Mouse (Mus musculus) hindbrain, embryonic 11.5 days (tissue): ENCODE measurements at regions not wholly inside any gene's neighbourhood (a gene's known extent, or its start where the extent isn't known, plus 50 kb on each side); places are given as distances from the start of the nearest gene placed in this dataset.

Source experiments
- ATAC-seq: fragments of 200-750 bp; cut with Nextera tagmentation; 2 replicates; pipeline ENCODE4 v1.8.0; 2017; ENCODE audit warnings: mild to moderate bottlenecking, moderate TSS enrichment, moderate library complexity; ENCODE audit not compliant: low FRiP score
- DNase-seq: peaks from one replicate; pipeline ENCODE4 v3.0.0-alpha.2; 2015; ENCODE audit warnings: low spot score
- H3K27ac ChIP-seq: fragments of 300-500 bp; sonication (generic); 2 replicates; pipeline ENCODE4 v1.5.1; 2014; ENCODE audit warnings: mild to moderate bottlenecking, low read depth, low read length
- H3K27me3 ChIP-seq: fragments of 300-500 bp; sonication (generic); 2 replicates; pipeline ENCODE4 v1.6.1; 2014; ENCODE audit warnings: mild to moderate bottlenecking, low read length, moderate library complexity, mixed read lengths; ENCODE audit not compliant: control insufficient read depth, insufficient read depth
- H3K36me3 ChIP-seq: fragments of 300-500 bp; sonication (generic); 2 replicates; pipeline ENCODE4 v1.6.1; 2014; ENCODE audit warnings: mild to moderate bottlenecking, low read length, moderate library complexity, mixed read lengths; ENCODE audit not compliant: control insufficient read depth, insufficient read depth
- H3K4me1 ChIP-seq: fragments of 300-500 bp; sonication (generic); replicated peaks from 2 replicates; pipeline ENCODE4 v1.6.1; 2014; ENCODE audit warnings: low read length, mixed read lengths; ENCODE audit not compliant: control insufficient read depth, insufficient read depth
- H3K4me2 ChIP-seq: fragments of 300-500 bp; sonication (generic); replicated peaks from 2 replicates; pipeline ENCODE4 v1.6.1; 2014; ENCODE audit warnings: mild to moderate bottlenecking, low read depth, low read length
- H3K4me3 ChIP-seq: fragments of 300-500 bp; sonication (generic); 2 replicates; pipeline ENCODE4 v1.5.1; 2014; ENCODE audit warnings: low read depth, low read length
- H3K9ac ChIP-seq: fragments of 300-500 bp; sonication (generic); 2 replicates; pipeline ENCODE4 v1.6.1; 2014; ENCODE audit warnings: low read depth, low read length
- H3K9me3 ChIP-seq: fragments of 300-500 bp; sonication (generic); 2 replicates; pipeline ENCODE4 v1.6.1; 2016; ENCODE audit warnings: low read length; ENCODE audit not compliant: control insufficient read depth
- WGBS: fragments of 180-500 bp; shearing (Covaris S2); extraction: QIAGEN DNeasy Blood & Tissue Kit; methylation state at CpG from one replicate; pipeline ENCODE4 v1.1.7; 2014; 5-methylcytosine and 5-hydroxymethylcytosine counted together

DNA sequence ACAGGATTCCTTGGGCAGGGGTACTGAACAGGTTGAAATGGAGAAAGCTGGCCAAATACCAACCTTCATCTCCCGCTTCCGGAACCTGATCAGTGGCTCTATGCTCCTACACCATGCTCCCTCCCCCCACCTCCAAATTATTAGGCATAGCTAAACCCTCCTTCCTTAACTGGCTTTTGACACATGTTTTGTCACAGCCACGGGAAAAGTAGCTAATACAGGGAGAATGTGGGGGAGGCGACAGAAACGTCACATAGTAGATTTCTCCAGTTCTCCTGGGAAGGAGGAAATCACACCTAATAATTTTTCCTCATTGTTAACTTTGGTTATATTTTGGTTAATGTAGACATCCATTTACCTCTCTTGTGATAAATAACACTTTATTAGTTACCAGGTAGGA, 116.1 kb upstream of the Rai14 start:
- no peaks in the 10 kb centered on the region for H3K9me3 ChIP-seq
- ATAC-seq: no peak
- 83% methylated on average over 5 of the region's 5 CpGs for WGBS

DNA sequence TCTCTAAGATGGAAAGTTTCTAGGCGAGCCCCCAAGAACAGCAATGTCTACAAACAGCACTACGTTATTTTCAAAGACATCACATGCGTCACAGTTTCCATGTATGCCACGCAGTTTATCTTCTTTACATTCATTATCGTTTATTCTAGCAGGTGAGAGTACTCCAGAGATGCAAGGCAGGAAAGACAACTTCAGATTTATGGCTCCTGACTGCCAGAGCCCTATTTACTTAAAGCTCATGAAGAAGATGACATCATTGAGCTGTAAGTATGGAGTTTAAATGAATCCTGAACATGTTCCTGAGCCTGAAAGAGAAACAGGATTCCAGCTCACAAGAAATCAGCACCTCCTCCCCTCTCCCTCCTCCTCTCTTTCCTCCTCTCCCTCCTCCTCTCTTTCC, 116.7 kb upstream of the Rai14 start:
- no peak for ATAC-seq
- Histone ChIP-seq H3K27ac (no peak overlapping the region), H3K36me3 (no peaks in the 10 kb centered on the region), H3K4me2 (no peak overlapping the region), H3K4me3 (no peak overlapping the region), H3K9me3 (no peaks in the 10 kb centered on the region), H3K27me3 (no peaks in the 10 kb centered on the region), H3K9ac (no peak overlapping the region), H3K4me1 (no peaks in the 10 kb centered on the region)
- WGBS: 89% methylated on average over 5 of the region's 5 CpGs
- DNase-seq: no peak

More for the DNA sequence above, 116.1 kb upstream of the Rai14 start:
- Histone ChIP-seq H3K4me1 (no peaks in the 10 kb centered on the region), H3K9ac (no peak overlapping the region), H3K4me2 (no peak overlapping the region), H3K27ac (no peak overlapping the region), H3K4me3 (no peak overlapping the region), H3K27me3 (no peaks in the 10 kb centered on the region), H3K36me3 (no peaks in the 10 kb centered on the region)
- no peak for DNase-seq

DNA sequence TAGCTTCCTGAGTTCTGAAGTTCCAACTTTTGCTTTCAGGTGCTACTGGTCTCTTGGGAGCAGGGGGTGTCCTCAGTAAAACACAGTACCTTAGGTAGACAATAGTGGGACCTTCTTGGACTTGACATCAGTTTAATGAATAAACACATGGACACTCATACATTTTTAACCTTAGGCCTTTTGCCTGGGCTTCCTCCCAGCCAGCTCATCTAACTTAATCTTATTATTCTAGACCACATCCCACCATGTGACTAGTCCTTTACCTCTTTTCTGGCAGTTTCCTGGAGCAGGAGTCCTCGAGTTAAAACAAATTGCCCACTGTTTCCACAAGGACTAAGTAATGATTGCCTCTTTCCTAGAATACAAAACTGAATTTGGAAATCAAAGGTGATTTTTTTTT, 117.9 kb upstream of the Rai14 start:
- Histone ChIP-seq H3K4me1 (no peaks in the 10 kb centered on the region), H3K9me3 (no peaks in the 10 kb centered on the region), H3K9ac (no peak overlapping the region), H3K27ac (no peak overlapping the region), H3K36me3 (no peaks in the 10 kb centered on the region), H3K4me2 (no peak overlapping the region), H3K27me3 (no peaks in the 10 kb centered on the region), H3K4me3 (no peak overlapping the region)
- DNase-seq: no peak
- no peak for ATAC-seq
- 81% methylated on average over 1 of the region's 1 CpGs for whole genome bisulfite sequencing

- Histone ChIP-seq H3K4me3 (no peak overlapping the region), H3K4me2 (no peak overlapping the region), H3K27me3 (no peaks in the 10 kb centered on the region), H3K9ac (no peak overlapping the region), H3K36me3 (no peaks in the 10 kb centered on the region), H3K27ac (no peak overlapping the region), H3K4me1 (no peaks in the 10 kb centered on the region), H3K9me3 (no peaks in the 10 kb centered on the region)
- 92% methylated on average over 7 of the region's 7 CpGs for WGBS
- DNase-seq (no peak), ATAC-seq (no peak)
These were observed 118.1 kb upstream of the C1qtnf3 start for GRCm38 (mm10) chr15:10833866-10834571.

- Histone ChIP-seq H3K36me3 (no peaks in the 10 kb centered on the region), H3K9ac (no peak overlapping the region), H3K27ac (no peak overlapping the region), H3K4me3 (no peak overlapping the region), H3K27me3 (no peaks in the 10 kb centered on the region), H3K4me1 (no peaks in the 10 kb centered on the region), H3K4me2 (no peak overlapping the region), H3K9me3 (no peaks in the 10 kb centered on the region)
- ATAC-seq: no peak
- no peak for DNase-seq
- 100% methylated on average over 1 of the region's 1 CpGs for WGBS
These were observed 113.4 kb upstream of the C1qtnf3 start for GRCm38 (mm10) chr15:10838584-10839288.

- H3K9me3 ChIP-seq: no peaks in the 10 kb centered on the region
- WGBS: 88% methylated on average over 4 of the region's 4 CpGs
- DNase-seq (no peak), ATAC-seq (no peak)
- no peak overlapping the region for H3K4me3 ChIP-seq
- H3K27me3 ChIP-seq: no peaks in the 10 kb centered on the region
- no peak overlapping the region for H3K27ac ChIP-seq
- no peak overlapping the region for H3K4me2 ChIP-seq
- no peaks in the 10 kb centered on the region for H3K4me1 ChIP-seq
- H3K36me3 ChIP-seq: no peaks in the 10 kb centered on the region
- no peak overlapping the region for H3K9ac ChIP-seq
These were observed 111.5 kb upstream of the C1qtnf3 start for GRCm38 (mm10) chr15:10840621-10841034.

DNA sequence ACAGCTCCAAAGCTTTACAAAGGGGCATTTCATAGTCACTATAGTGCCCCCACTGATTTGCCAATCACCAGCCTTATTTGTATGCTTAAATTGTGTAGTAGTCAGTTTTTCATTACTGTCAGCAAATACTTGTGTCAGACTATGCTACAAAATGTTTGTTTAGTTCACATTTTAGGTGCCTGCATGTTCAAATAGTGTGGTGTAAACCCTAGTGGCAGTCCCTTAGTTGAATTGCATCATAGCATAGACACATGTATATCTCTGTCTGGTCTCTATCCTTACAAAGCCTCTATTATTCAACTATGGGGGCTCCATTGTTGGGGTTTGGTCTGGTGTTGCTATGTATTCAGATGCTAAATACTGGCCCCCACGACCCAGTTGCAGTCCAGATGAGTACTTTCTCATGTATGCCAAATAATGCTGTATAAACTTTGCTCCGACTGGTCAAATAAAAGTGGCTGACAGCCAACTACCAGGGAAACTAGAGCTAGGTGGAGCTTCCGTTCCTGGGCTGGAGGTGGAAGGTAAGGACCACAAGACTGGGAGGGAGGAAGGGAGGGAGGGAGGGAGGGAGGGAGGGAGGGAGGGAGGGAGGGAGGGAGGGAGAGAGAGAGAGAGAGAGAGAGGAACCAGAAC, 109.0 kb upstream of the C1qtnf3 start:
- 56% methylated on average over 3 of the region's 3 CpGs for WGBS
- ATAC-seq: no peak
- no peaks in the 10 kb centered on the region for H3K4me1 ChIP-seq
- H3K27ac ChIP-seq: no peak overlapping the region
- no peaks in the 10 kb centered on the region for H3K36me3 ChIP-seq
- no peak overlapping the region for H3K4me3 ChIP-seq
- H3K9ac ChIP-seq: no peak overlapping the region
- DNase-seq: no peak
- no peaks in the 10 kb centered on the region for H3K9me3 ChIP-seq
- H3K27me3 ChIP-seq: no peaks in the 10 kb centered on the region
- no peak overlapping the region for H3K4me2 ChIP-seq

- Histone ChIP-seq H3K4me3 (no peak overlapping the region), H3K27me3 (no peaks in the 10 kb centered on the region), H3K27ac (no peak overlapping the region), H3K9me3 (no peaks in the 10 kb centered on the region), H3K36me3 (no peaks in the 10 kb centered on the region), H3K4me2 (no peak overlapping the region), H3K9ac (no peak overlapping the region), H3K4me1 (no peaks in the 10 kb centered on the region)
- WGBS: 94% methylated on average over 4 of the region's 4 CpGs
- DNase-seq (no peak), ATAC-seq (no peak)
These were observed 105.4 kb upstream of the C1qtnf3 start for GRCm38 (mm10) chr15:10846722-10847121.
